Mouse (Mus musculus) MEL (cell line): ENCODE results near the gene Gyg. TPM values are rescaled to one million over a fixed set of nuclear protein-coding genes. Genes with fewer than 3 reads are reported as not detected.

Experiments
- DNase-seq: peaks from one replicate; pipeline ENCODE4 v3.0.0; 2011; ENCODE audit warnings: low read depth, low spot score
- H3K27ac ChIP-seq: 2 replicates; pipeline ENCODE4 v1.5.1; 2012; ENCODE audit warnings: low read depth, mild to moderate bottlenecking, control low read depth, low read length, moderate library complexity; ENCODE audit not compliant: control insufficient read depth
- H3K27me3 ChIP-seq, 2 experiments: fragments of 150-350 bp in 1 of 2; sonication (generic) in 1 of 2; 2 replicates each; pipeline ENCODE4 v1.6.1; 2012; ENCODE audit warnings: low read length in 2 of 2, mild to moderate bottlenecking in 2 of 2, improper control_type of control experiment in 1 of 2, moderate library complexity in 1 of 2; ENCODE audit not compliant: insufficient read depth in 2 of 2, control insufficient read depth in 1 of 2
- H3K36me3 ChIP-seq, 2 experiments: 2 replicates each; pipeline ENCODE4 v1.6.1; 2012 to 2014; ENCODE audit warnings: low read length in 2 of 2, improper control_type of control experiment in 1 of 2, inconsistent platforms in 1 of 2, mild to moderate bottlenecking in 1 of 2; ENCODE audit not compliant: insufficient read depth in 2 of 2, control insufficient read depth in 1 of 2
- H3K4me1 ChIP-seq, 2 experiments: fragments of 150-350 bp in 1 of 2; sonication (generic) in 1 of 2; 2 replicates each; pipeline ENCODE4 v1.6.1; 2012; ENCODE audit warnings: low read length in 2 of 2, improper control_type of control experiment in 1 of 2, mild to moderate bottlenecking in 1 of 2; ENCODE audit not compliant: insufficient read depth in 2 of 2, control insufficient read depth in 1 of 2
- H3K4me3 ChIP-seq, 2 experiments: fragments of 150-350 bp in 1 of 2; sonication (generic) in 1 of 2; 2 replicates each; pipeline ENCODE4 v1.5.1; 2012; ENCODE audit warnings: low read depth in 2 of 2, low read length in 2 of 2, mild to moderate bottlenecking in 2 of 2, moderate library complexity in 2 of 2, control low read depth in 1 of 2, improper control_type of control experiment in 1 of 2; ENCODE audit not compliant: control insufficient read depth in 1 of 2, insufficient read depth in 1 of 2
- H3K79me2 ChIP-seq: 2 replicates; pipeline ENCODE4 v1.6.1; 2012; ENCODE audit warnings: mild to moderate bottlenecking, low read length, moderate library complexity; ENCODE audit not compliant: control insufficient read depth, poor library complexity, insufficient read depth
- H3K9ac ChIP-seq: 2 replicates; pipeline ENCODE4 v1.6.1; 2012; ENCODE audit warnings: low read depth, mild to moderate bottlenecking, control low read depth, low read length, moderate library complexity; ENCODE audit not compliant: control insufficient read depth, poor library complexity, severe bottlenecking
- H3K9me3 ChIP-seq: fragments of 150-350 bp; sonication (generic); replicated peaks from 2 replicates; pipeline ENCODE4 v1.6.1; 2012; ENCODE audit warnings: mild to moderate bottlenecking, low read length, improper control_type of control experiment, moderate library complexity; ENCODE audit not compliant: insufficient read depth
- E2F4 ChIP-seq: IDR thresholded peaks from 2 replicates; pipeline ENCODE4 v1.6.1; 2011; ENCODE audit warnings: low read depth, low read length, improper control_type of control experiment, borderline replicate concordance
- ELF1 ChIP-seq: IDR thresholded peaks from 2 replicates; pipeline ENCODE4 v1.6.1; 2014; ENCODE audit warnings: low read depth, mild to moderate bottlenecking, inconsistent platforms, low read length, improper control_type of control experiment, moderate library complexity
- EP300 ChIP-seq, 2 experiments: IDR thresholded peaks; 2 replicates each; pipeline ENCODE4 v1.6.1; 2011; ENCODE audit warnings: improper control_type of control experiment in 2 of 2, low read length in 2 of 2, low read depth in 1 of 2, mild to moderate bottlenecking in 1 of 2
- ETS1 ChIP-seq: IDR thresholded peaks from 2 replicates; pipeline ENCODE4 v1.6.1; 2012; ENCODE audit warnings: low read depth, mild to moderate bottlenecking, inconsistent platforms, low read length, improper control_type of control experiment, moderate library complexity
- GABPA ChIP-seq: IDR thresholded peaks from 2 replicates; pipeline ENCODE4 v1.6.1; 2012; ENCODE audit warnings: low read depth, mild to moderate bottlenecking, inconsistent platforms, low read length, improper control_type of control experiment, moderate library complexity
- GATA1 ChIP-seq: IDR thresholded peaks from 2 replicates; pipeline ENCODE4 v1.6.1; 2011; ENCODE audit warnings: low read depth, low read length, improper control_type of control experiment
- MAX ChIP-seq: IDR thresholded peaks from 2 replicates; pipeline ENCODE4 v1.6.1; 2011; ENCODE audit warnings: low read length, improper control_type of control experiment
- MAZ ChIP-seq: IDR thresholded peaks from 2 replicates; pipeline ENCODE4 v1.6.1; 2012; ENCODE audit warnings: low read depth, mild to moderate bottlenecking, inconsistent platforms, low read length, improper control_type of control experiment
- MYB ChIP-seq: IDR thresholded peaks from 2 replicates; pipeline ENCODE4 v1.6.1; 2011; ENCODE audit warnings: mild to moderate bottlenecking, low read depth, low read length, improper control_type of control experiment
- MYC ChIP-seq: IDR thresholded peaks from 2 replicates; pipeline ENCODE4 v1.6.1; 2011; ENCODE audit warnings: low read depth, mild to moderate bottlenecking, low read length, improper control_type of control experiment, moderate library complexity
- NELFE ChIP-seq: IDR thresholded peaks from 2 replicates; pipeline ENCODE4 v1.6.1; 2011; ENCODE audit warnings: low read depth, low read length, improper control_type of control experiment
- POLR2AphosphoS5 ChIP-seq: IDR thresholded peaks from 2 replicates; pipeline ENCODE4 v1.6.1; 2012; ENCODE audit warnings: low read depth, borderline replicate concordance, mild to moderate bottlenecking, inconsistent platforms, low read length, moderate library complexity, mixed read lengths
- RAD21 ChIP-seq: IDR thresholded peaks from 2 replicates; pipeline ENCODE4 v1.6.1; 2011; ENCODE audit warnings: mild to moderate bottlenecking, low read depth, low read length, improper control_type of control experiment
- SMC3 ChIP-seq: IDR thresholded peaks from 2 replicates; pipeline ENCODE4 v1.6.1; 2011; ENCODE audit warnings: low read depth, low read length, improper control_type of control experiment
- UBTF ChIP-seq: IDR thresholded peaks from 2 replicates; pipeline ENCODE4 v1.6.1; 2012; ENCODE audit warnings: low read depth, mild to moderate bottlenecking, inconsistent platforms, low read length, improper control_type of control experiment, moderate library complexity, borderline replicate concordance; ENCODE audit not compliant: insufficient read depth
- USF1 ChIP-seq: IDR thresholded peaks from 2 replicates; pipeline ENCODE4 v1.6.1; 2014; ENCODE audit warnings: low read depth, mild to moderate bottlenecking, inconsistent platforms, low read length, improper control_type of control experiment, moderate library complexity
- USF2 ChIP-seq, 2 experiments: IDR thresholded peaks; 2 replicates each; pipeline ENCODE4 v1.6.1; 2011 to 2012; ENCODE audit warnings: improper control_type of control experiment in 2 of 2, low read length in 2 of 2, borderline replicate concordance in 1 of 2, inconsistent platforms in 1 of 2, low read depth in 1 of 2, mild to moderate bottlenecking in 1 of 2; ENCODE audit not compliant: insufficient read depth in 1 of 2
- ZMIZ1 ChIP-seq: IDR thresholded peaks from 2 replicates; pipeline ENCODE4 v1.6.1; 2012; ENCODE audit warnings: low read depth, mild to moderate bottlenecking, inconsistent platforms, low read length, improper control_type of control experiment, moderate library complexity
- polyA plus RNA-seq, 2 experiments: library from polyadenylated mRNA; stranded (reverse) in 1 of 2; unstranded in 1 of 2; fragments of >175 nt in 1 of 2; fragments of >200 nt in 1 of 2; gene quantifications; 2 replicates each; pipeline versions ENCODE4 v1.2.1 to v1.2.4; 2012; ENCODE audit warnings: low replicate concordance in 2 of 2, low read depth in 1 of 2; ENCODE audit not compliant: insufficient read length in 2 of 2, insufficient read depth in 1 of 2, missing spikeins in 1 of 2
- total RNA-seq: library from RNA; depleted of rRNA; stranded (reverse); fragments of 300-350 nt; gene quantifications from 2 replicates; pipeline ENCODE4 v1.2.3, GENCODE M21; 2012

The Gyg gene
- total and polyA plus RNA-seq, 3 experiments, result 23.8 to 207 (median 41.0) TPM

GRCm38 (mm10) chr3:20167487-20167886 is 12.4 kb upstream of the Gyg start:
- H3K27me3 ChIP-seq, result no peaks in the 10 kb centered on the region; a peak in 1 of 4 replicates
- no peaks in the 10 kb centered on the region for H3K36me3 ChIP-seq
- H3K9ac ChIP-seq, result no peak overlapping the region
- H3K9me3 ChIP-seq, result no peaks in the 10 kb centered on the region
- no peaks in the 10 kb centered on the region for H3K4me1 ChIP-seq
- TF ChIP-seq MYB (no peak), GATA1 (no peak), MYC (no peak), NELFE (no peak), E2F4 (no peak)
- TF ChIP-seq, all 39 proteins: peak for 0
- Histone ChIP-seq H3K27ac (no peak overlapping the region), H3K4me3 (no peak overlapping the region), H3K79me2 (no peaks in the 10 kb centered on the region)
- DNase-seq, result no peak

- H3K9me3 ChIP-seq, result peaks cover 2% of the 10 kb centered on the region; the same call in 1 of the 2 replicates
- peaks cover 0 to 5% of the 10 kb centered on the region in 2 experiments; a peak in 2 of 4 replicates for H3K4me1 ChIP-seq
- no peaks in the 10 kb centered on the region for H3K27me3 ChIP-seq
- H3K9ac ChIP-seq, result peak overlapping the region; percentile 98
- peak; percentile 53 for DNase-seq
- peaks cover 14% of the 10 kb centered on the region for H3K79me2 ChIP-seq
- TF ChIP-seq GATA1, result no peak
- TF ChIP-seq MYC, result no peak
- no peak for TF ChIP-seq MAZ
- no peak for TF ChIP-seq SMC3
- no peak for TF ChIP-seq GABPA
- TF ChIP-seq ELF1, result no peak
- TF ChIP-seq USF2 (IDR thresholded peaks at IDR 0.05; ENCODE audit: borderline replicate concordance in 1 of 2, insufficient read depth in 1 of 2, low read depth in 1 of 2, low read length in 2 of 2), result no peak
- no peak for TF ChIP-seq UBTF
- no peak for TF ChIP-seq NELFE
- no peak for TF ChIP-seq MAX
- TF ChIP-seq ZMIZ1, result no peak
- TF ChIP-seq RAD21, result no peak
- no peak for TF ChIP-seq EP300 (IDR thresholded peaks at IDR 0.05; ENCODE audit: low read depth in 1 of 2, low read length in 2 of 2)
- no peak for TF ChIP-seq POLR2AphosphoS5
- no peak for TF ChIP-seq ETS1
- TF ChIP-seq USF1, result no peak
- TF ChIP-seq, all 39 proteins: peak for 0
- Histone ChIP-seq H3K36me3 (peaks cover 0 to 10% of the 10 kb centered on the region in 2 experiments; a peak in 3 of 4 replicates), H3K4me3 (peak overlapping the region; percentile 91 to 92; a peak in 3 of 4 replicates), H3K27ac (no peak overlapping the region)
Measured at GRCm38 (mm10) chr3:20155476-20155875, 359 bp upstream of the Gyg start.
